Mouse (Mus musculus) retina, adult 2 months (tissue): ENCODE results near the gene Gtdc1.

Experiments used
- DNase-seq: peaks from one replicate; pipeline ENCODE4 v3.0.0-alpha.2; 2012; ENCODE audit warnings: low read depth, low spot score

Gene Gtdc1

GRCm38 (mm10) chr2:44526110-44527032, 401.1 kb downstream of the Gtdc1 start:
- DNase-seq: no peak

GRCm38 (mm10) chr2:44525187-44525919, 402.1 kb downstream of the Gtdc1 start:
- no peak for DNase-seq

DNA sequence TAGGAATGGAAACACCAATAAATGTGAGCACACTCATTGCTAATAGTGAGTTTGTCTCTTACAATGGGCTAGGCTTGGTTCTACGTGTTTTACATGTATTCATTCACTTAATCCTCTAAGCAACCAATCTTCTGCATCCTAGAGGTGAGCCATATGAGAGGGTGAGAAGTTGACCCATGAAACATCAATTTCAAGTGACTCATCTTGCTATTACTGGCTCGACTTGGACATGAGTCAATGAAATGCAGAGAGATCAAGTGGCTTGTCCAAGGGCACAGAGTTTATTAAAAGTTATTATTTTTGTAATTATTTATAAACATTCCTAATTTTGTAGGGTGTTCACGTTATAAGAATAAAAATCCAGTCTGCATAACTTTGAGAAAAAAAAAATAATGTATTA, 408.2 kb downstream of the Gtdc1 start:
- no peak for DNase-seq

DNA sequence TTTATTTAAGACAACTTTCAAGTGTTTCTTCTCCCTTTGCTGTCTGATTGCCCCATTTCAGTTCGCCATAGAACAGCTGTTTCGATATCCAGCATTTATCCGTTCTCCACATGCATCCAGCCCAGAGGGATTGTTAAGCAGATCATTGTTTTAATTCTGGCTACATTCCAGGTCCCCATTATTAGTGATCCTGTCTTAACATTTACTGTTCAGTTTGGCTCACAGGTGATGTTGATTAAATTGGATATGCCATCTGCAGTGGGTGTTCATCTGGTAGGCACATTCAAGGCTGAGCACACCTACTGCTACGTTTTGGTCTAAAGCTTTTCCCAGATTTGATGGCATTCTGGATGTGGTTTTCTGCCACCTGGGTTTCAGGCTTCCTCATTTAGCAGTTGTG, 409.4 kb downstream of the Gtdc1 start:
- DNase-seq: no peak
